Mouse (Mus musculus) megakaryocyte, adult 5-6 weeks (primary cell): Measurements from ENCODE around the gene Get4. TPM values are rescaled to one million over a fixed set of nuclear protein-coding genes. Genes with fewer than 3 reads are reported as not detected.

Experiments used
- ATAC-seq: 2 replicates; pipeline ENCODE4 v1.8.0; 2016; ENCODE audit warnings: mild to moderate bottlenecking, inconsistent platforms; ENCODE audit not compliant: poor library complexity, severe bottlenecking
- total RNA-seq, 2 experiments: library from RNA; stranded (forward) in 1 of 2; stranded (reverse) in 1 of 2; fragments of 153-499, 151-499 nt in 1 of 2; fragments of 221-1000, 200-1000 nt in 1 of 2; gene quantifications; 2 replicates each; pipeline versions ENCODE4 v1.2.3 to v1.2.4; 2015 to 2017

Gene Get4
- total RNA-seq (2015) (21.6 and 23.0 TPM in 2 replicates), total RNA-seq (2017) (18.5 and 23.1 TPM in 2 replicates)

- peak; percentile 81 for ATAC-seq
Measured at GRCm38 (mm10) chr5:139252081-139252909, at the start of gene Get4. Gene Get4, plus strand, starts transcription at chr5:139252324.

- ATAC-seq: no peak
Measured at GRCm38 (mm10) chr5:139203312-139203711, 48.8 kb upstream of the Get4 start.

GRCm38 (mm10) chr5:139206081-139206480 is 46.0 kb upstream of the Get4 start:
- no peak for ATAC-seq

GRCm38 (mm10) chr5:139206525-139206924 is 45.6 kb upstream of the Get4 start:
- peak; percentile 62; the same call in 1 of the 2 replicates for ATAC-seq

GRCm38 (mm10) chr5:139208183-139208582 is 43.9 kb upstream of the Get4 start:
- ATAC-seq: peak; percentile 41; the same call in 1 of the 2 replicates

- 0 out of 2 replicates have a peak, but pooled peaks have one; percentile 8 for ATAC-seq
Measured at GRCm38 (mm10) chr5:139208871-139209684, 43.0 kb upstream of the Get4 start.

GRCm38 (mm10) chr5:139209685-139210026 is 42.5 kb upstream of the Get4 start:
- no peak for ATAC-seq

GRCm38 (mm10) chr5:139211737-139212385 is 40.3 kb upstream of the Get4 start:
- no peak for ATAC-seq

GRCm38 (mm10) chr5:139214298-139214697 is 37.8 kb upstream of the Get4 start:
- ATAC-seq: no peak

GRCm38 (mm10) chr5:139215184-139215583 is 36.9 kb upstream of the Get4 start:
- ATAC-seq: no peak

GRCm38 (mm10) chr5:139216121-139216520 is 36.0 kb upstream of the Get4 start:
- ATAC-seq: no peak

GRCm38 (mm10) chr5:139216774-139217173 is 35.4 kb upstream of the Get4 start:
- ATAC-seq: no peak

- no peak for ATAC-seq
Measured at GRCm38 (mm10) chr5:139220006-139220515, 32.1 kb upstream of the Get4 start.

GRCm38 (mm10) chr5:139220610-139221009 is 31.5 kb upstream of the Get4 start:
- peak; percentile 56; the same call in 1 of the 2 replicates for ATAC-seq

- ATAC-seq: no peak
Measured at GRCm38 (mm10) chr5:139223331-139223730, 28.8 kb upstream of the Get4 start.

- ATAC-seq: no peak
Measured at GRCm38 (mm10) chr5:139227236-139227635, 24.9 kb upstream of the Get4 start.

GRCm38 (mm10) chr5:139227645-139228044 is 24.5 kb upstream of the Get4 start:
- ATAC-seq: no peak

GRCm38 (mm10) chr5:139228318-139228717 is 23.8 kb upstream of the Get4 start:
- no peak for ATAC-seq

- ATAC-seq: no peak
Measured at GRCm38 (mm10) chr5:139229716-139230115, 22.4 kb upstream of the Get4 start.

- ATAC-seq: no peak
Measured at GRCm38 (mm10) chr5:139232083-139232482, 20.0 kb upstream of the Get4 start.

GRCm38 (mm10) chr5:139234423-139234822 is 17.7 kb upstream of the Get4 start:
- ATAC-seq: no peak
